Mouse (Mus musculus) urinary bladder, postnatal 14 days (tissue): ENCODE results near the gene Mrvi1.
A peak's percentile ranks its signal among the peaks of the same experiment; 100 is the strongest.

Experiments used
- DNase-seq: peaks from one replicate; pipeline ENCODE4 v3.0.0; 2021; ENCODE audit warnings: low spot score

Mrvi1 gene

GRCm38 (mm10) chr7:110981036-110981435 is 1.2 kb downstream of the Mrvi1 start:
- no peak for DNase-seq

GRCm38 (mm10) chr7:110977699-110978392 is 4.4 kb downstream of the Mrvi1 start:
- no peak for DNase-seq

GRCm38 (mm10) chr7:110973450-110973849 is 8.8 kb downstream of the Mrvi1 start:
- DNase-seq: no peak

- no peak for DNase-seq
These were observed 9.5 kb downstream of the Mrvi1 start for GRCm38 (mm10) chr7:110972796-110973195.

- DNase-seq: no peak
These were observed 14.9 kb downstream of the Mrvi1 start for GRCm38 (mm10) chr7:110967373-110967772.

GRCm38 (mm10) chr7:110966853-110967252 is 15.4 kb downstream of the Mrvi1 start:
- DNase-seq: no peak

GRCm38 (mm10) chr7:110965387-110965786 is 16.9 kb downstream of the Mrvi1 start:
- no peak for DNase-seq

GRCm38 (mm10) chr7:110963655-110963997 is 18.6 kb downstream of the Mrvi1 start:
- DNase-seq: no peak

GRCm38 (mm10) chr7:110962943-110963654 is 19.2 kb downstream of the Mrvi1 start:
- no peak for DNase-seq

GRCm38 (mm10) chr7:110962497-110962896 is 19.8 kb downstream of the Mrvi1 start:
- no peak for DNase-seq

GRCm38 (mm10) chr7:110956422-110957170 is 25.7 kb downstream of the Mrvi1 start:
- DNase-seq: no peak

- DNase-seq: no peak
These were observed 26.7 kb downstream of the Mrvi1 start for GRCm38 (mm10) chr7:110955576-110955975.

GRCm38 (mm10) chr7:110954072-110954858 is 28.0 kb downstream of the Mrvi1 start:
- DNase-seq: no peak

- DNase-seq: peak; percentile 35
These were observed 29.1 kb downstream of the Mrvi1 start for GRCm38 (mm10) chr7:110953210-110953609.

GRCm38 (mm10) chr7:110950621-110950925 is 31.7 kb downstream of the Mrvi1 start:
- no peak for DNase-seq

GRCm38 (mm10) chr7:110949785-110950620 is 32.3 kb downstream of the Mrvi1 start:
- no peak for DNase-seq

GRCm38 (mm10) chr7:110948579-110948978 is 33.7 kb downstream of the Mrvi1 start:
- no peak for DNase-seq

GRCm38 (mm10) chr7:110947616-110948015 is 34.6 kb downstream of the Mrvi1 start:
- no peak for DNase-seq

- DNase-seq: no peak
These were observed 35.5 kb downstream of the Mrvi1 start for GRCm38 (mm10) chr7:110946731-110947130.

GRCm38 (mm10) chr7:110944321-110944720 is 37.9 kb downstream of the Mrvi1 start:
- no peak for DNase-seq
